Mouse (Mus musculus) MEL-GATA-1-ER (cell line): ENCODE measurements around the gene Eea1.

Experiments
- DNase-seq: peaks from one replicate; pipeline ENCODE4 v3.0.0-alpha.2; 2012; ENCODE audit warnings: low read depth; ENCODE audit errors: extremely low read depth

The Eea1 gene

DNA sequence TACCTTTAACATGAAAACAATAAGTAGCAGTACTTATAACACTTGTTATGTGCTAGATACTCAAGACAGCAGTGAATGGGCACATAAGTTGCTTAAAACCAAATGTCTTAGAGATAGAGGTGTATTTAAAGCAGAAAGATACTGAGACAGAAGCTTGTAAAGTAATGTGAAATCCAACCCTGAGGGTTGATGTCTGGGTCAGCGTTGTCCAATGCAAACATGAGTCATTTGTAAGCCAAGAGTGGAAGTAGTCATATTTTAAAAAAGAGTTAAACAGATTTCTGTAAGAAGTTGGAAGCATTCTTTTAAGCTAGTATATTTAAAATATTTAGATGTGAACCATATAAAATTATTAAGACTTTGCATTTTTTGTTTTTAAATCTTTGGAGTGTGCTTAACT, 4.6 kb downstream of the Eea1 start:
- no peak for DNase-seq

DNA sequence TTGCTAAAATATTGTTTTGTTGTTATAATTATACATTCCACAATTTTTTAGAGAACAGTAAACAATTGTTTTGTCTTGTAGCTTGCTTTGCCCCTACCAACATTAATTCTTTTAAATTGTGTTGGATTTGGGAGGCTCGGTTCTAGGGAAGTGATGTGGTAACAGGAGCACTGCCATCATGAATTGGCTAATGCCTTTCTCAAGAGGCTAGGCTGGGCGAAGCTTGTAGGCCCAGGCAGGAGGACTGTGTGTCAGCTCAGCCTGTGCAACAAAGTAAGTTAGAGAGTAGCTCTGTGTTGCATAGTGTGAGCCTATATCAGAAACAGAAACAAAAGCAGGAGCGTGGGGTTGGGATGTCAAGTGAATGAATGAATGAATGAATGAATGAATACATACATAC, 9.0 kb downstream of the Eea1 start:
- no peak for DNase-seq

DNA sequence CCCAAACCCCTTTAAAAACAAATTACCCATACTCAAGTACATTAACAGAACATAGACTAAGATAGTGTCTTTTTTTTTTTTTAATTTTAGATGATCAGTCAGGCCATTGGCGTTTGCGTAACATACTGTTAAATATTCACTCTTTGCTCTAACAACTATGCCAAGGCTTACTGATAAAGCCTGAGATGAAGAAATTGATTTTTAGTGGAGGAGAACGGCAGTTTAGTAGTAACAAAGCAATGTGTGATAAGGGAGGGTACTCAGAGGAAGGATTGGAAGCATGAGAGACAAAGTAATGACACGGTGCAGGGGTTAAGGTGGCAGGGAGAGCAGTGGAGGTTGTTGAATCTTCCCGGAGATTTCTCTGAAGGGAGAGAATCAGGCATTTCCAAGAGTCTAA, 9.7 kb downstream of the Eea1 start:
- no peak for DNase-seq

DNA sequence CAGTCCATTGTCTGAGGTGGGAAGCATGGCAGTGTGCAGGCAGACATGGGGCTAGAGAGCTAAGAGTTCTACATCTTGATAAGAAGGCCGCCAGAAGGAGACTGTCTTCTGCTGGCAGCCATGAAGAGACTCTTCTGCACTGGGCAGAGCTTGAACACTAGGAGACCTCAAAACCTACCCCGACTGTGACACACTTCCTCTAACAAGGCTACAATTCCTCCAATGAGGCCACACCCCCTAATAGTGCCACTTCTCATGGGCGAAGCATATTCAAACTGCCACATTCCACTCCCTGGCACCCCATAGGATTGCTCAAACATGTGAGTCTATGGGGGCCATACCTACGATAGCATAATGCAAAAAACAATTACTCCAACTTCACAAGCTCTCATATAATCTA, 10.3 kb downstream of the Eea1 start:
- DNase-seq = no peak

DNA sequence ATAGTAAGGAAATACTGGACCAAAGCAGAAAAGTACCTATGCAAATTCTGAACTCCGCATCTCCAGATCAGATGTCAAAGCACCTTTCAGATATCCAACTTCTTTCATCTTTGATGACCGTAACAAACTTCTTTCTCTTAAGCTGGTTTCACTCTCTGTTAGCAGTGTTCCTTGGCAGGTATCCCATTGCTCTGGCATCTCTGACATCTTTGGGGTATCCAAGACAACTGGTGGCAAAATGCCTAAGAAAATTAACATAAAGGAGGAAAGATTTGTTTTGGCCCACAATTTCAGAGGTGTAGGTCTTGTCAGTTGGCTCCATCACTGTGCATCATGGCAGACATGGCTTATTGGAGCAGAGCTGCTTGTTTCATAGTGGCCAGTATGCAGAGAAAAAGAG, 10.9 kb downstream of the Eea1 start:
- DNase-seq = no peak

DNA sequence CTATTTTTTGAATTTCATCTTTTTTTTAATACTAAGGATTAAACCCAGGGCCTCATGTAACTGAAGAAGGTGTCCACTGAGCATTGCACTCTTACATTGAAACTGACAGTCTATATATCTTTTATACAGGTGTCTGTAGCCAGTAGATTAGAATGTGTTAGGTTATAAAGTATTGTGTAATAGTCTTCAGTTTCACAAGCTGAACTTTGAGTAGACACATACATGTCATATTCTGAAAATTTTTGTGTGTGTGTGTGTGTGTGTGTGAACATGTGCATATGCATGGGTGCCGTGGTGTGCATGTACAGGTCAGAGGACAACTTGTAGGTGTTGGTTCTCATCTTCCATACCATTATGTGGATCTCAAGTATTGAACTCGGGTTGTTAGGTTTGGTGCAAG, 16.2 kb downstream of the Eea1 start:
- DNase-seq = no peak

DNA sequence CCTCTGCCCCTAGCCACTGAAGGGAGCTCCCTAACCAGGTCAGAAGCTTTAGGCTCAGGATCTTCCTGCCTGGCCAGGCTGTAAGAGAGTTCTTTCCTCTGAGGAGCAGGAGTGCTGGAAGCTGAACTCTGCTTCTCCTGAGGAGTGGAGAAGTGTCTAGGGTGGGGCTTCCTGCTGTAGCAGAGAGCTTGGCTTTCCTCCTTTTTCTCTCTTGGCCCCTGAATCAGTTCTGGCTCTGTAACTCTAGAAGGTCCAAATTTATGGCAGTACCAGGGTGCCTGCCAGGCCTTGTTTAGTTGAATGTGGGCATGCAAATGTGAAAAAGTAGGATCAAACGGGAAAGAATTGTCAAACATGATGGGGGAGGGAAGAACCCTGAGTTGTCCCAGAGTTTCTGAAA, 17.1 kb downstream of the Eea1 start:
- no peak for DNase-seq

DNA sequence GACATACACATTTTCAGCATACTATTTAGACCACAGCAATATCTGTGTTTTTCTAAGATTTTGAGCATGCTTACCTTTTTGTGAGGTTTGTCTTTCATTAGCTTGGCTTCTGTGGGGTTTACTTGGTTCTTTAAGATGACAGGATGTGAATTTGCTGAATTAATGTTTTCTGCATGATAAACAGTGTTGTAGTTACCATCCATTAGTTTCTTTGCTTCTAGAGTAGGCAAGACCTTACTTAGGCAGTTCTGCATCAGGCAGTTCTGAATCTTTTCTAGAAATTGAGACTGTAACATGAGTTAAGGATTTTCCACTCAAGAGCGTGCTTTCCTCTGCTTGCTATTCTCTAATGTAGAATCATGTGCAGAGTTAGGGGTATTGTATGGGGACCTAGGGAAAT, 24.2 kb downstream of the Eea1 start:
- DNase-seq = no peak

DNA sequence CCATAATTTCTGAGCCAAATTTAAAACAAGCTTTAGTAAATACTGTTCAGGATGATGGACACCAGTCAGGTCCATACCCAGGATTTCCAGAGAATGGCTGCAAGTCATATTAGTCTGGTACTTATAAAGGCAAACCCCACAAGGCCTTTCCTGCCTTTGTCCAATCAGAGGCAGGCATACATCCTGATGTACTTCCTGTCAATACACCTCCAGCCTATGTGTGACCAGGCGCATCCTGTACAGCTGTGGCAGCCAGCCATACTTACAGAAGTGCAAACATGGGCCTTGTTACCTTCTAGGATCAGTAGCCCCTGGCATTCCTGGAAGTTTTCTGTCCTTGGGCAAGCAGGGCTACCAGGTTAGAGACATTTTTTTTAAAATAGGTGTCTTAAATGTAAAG, 29.2 kb downstream of the Eea1 start:
- no peak for DNase-seq

DNA sequence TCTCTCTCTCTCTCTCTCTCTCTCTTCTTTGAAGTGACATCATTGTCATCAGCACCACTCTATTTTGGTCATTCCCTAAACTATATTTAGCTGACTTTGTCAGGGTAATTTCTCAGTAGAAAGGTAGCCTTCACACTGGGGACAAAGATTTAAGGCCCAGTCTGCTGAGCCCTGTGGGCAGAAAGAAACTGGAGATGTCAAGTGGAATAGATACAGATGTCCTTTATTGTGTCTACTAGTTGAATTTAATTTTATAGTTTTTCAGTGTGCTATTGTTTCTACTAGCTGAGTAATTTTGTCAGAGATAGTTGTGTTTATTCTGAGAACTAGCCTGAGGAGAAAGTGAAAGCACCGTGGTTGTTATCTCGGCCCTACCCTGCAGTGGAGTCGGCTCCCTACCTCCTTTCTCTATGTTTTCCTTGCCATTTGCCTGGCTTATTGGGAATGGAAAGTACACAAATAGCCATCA, 30.3 kb downstream of the Eea1 start:
- DNase-seq = peak; percentile 27

DNA sequence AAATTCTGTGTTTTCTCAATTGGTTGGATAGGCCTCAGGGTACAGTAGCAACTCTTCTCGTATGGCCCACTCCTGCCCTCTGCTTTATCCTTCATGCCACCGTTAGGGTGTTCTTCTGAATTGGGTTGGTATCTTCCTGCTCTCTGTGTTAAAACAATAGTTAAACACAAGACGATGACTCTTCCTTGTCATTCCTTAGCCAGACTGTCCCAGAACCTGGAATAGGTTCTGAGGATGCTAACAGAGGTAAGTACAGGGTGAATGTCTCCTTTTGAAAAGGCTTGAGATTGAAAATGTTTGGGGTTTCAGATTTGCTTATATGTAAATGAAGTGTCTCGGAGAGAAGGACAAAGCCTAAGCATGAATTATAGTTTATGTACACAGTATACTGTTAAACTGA, 30.9 kb downstream of the Eea1 start:
- DNase-seq = no peak

DNA sequence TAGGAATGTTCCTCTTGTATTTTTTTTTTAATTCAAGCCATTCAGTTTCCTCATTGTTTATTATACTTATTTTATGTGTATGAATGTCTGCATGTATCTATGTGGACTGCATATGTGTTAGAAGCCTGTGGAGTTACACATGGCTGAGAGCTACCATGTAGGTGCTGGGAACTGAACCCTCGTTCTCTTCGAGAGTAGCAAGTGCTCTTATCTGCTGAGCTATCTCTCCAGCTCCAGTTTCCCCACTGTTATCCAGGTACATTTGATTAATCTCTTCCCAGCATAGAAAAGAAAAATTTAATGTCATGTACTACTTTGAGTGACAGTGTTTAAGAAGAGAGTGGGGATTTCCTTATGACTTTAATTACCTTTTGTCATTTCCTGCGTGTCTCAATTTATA, 31.5 kb downstream of the Eea1 start:
- no peak for DNase-seq

DNA sequence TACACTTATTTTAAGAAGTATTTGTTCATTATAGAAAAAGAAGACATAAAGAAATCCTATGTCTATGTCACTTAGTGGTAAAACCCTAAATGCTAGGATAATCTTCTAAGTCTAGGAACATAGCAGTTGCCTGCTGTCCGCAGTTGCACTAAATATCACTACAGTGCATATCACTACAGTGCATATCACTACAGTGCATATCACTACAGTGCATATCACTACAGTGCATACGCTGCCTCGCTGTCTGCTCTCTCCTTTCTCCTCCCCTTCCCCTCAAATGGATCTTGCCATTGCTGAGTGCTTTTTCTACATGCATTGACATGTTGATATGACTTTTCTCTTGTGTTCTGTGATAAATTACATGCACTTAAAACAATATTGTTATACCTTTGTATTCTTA, 34.0 kb downstream of the Eea1 start:
- DNase-seq = no peak

DNA sequence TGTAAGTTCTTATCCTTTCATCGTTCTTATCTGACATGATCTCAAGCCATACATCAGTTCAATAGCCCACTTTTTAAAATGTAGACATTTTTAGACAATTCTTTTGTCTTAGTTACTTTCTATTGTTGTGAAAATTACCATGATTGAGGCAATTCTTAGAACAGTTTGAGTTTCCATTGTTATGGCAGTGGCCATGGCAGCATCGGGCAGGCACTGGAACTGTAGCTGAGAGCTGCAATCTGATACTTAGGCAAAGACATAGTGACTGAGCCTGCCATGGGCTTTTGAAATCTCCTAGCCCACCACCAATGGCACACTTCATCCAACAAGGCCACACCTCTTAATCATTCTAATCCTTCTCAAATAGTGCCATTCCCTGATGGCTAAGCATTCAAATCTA, 36.3 kb downstream of the Eea1 start:
- DNase-seq = no peak

DNA sequence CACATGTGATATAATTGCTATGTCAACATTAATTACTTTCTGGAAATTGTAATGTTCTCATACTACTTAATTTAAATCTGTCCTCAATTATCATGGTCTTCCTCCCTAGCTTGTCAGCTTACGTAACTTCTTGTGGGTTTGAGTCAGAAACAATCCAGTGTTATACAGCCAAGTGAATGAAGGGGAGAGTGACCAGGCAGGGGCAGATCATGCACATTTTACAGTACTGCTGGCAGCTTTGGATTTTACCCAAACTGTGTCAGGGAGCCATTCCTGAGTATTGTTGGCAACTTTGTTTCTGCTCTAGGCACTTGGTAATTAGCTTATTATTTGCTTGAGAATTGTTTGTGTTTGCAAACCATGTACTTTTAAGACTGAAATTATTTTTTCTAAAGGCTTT, 49.3 kb downstream of the Eea1 start:
- DNase-seq = no peak

DNA sequence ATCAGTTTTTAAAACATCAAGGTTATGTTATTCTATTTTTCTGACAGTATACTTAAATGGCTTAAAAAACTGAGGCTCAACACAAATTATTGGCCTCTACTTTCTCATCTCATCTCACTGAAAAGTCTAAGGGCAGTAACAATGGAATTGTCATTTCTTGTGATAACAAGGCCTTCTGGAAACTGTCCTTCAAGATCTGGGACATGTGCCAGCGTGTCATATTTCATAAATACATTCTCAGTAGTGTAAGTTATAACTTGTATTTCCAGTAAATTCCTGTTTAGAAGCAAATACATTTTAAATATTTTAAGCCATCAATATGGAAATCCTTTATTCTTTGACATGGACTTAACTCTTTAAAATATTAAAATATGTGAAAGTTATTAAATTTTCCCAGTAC, 50.7 kb downstream of the Eea1 start:
- DNase-seq = no peak

DNA sequence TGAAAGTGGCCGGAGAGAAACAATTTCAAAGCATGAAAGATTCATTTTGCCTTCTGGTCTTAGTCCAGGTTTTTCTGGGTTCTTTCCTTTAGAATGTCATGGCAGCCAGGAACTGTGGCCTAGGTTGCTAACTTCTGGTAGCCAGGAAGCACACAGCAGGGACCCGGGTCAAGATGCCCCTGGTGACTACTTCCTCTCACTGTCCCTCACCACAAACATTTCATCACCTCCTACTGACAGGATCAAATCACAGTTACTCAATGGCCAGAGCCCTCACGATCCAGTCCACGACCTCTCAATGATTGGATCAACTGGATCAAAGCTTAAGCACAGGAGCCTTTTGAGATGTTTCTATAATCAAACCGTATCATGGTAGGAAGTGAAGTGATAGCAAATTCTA, 60.5 kb downstream of the Eea1 start:
- DNase-seq = no peak

DNA sequence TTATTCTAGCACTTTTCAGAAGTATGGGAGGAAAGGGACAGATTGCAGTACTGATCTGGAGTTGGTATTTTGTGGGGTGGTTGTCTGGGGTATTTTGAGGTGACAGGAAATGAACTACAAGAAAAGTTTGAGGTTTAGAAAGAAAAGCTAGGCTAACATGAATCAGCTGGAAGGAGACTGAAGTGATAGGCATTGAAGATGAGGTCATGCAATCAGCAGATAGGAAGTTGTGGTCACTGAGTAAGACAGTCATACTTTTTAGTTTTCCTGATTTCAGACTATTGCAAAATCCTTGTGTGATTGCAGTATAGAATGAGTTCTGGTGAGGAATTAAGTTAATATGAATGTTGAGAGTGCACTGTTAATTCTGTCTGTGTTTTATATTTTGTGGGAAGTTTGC, 75.3 kb downstream of the Eea1 start:
- DNase-seq = peak; percentile 1

DNA sequence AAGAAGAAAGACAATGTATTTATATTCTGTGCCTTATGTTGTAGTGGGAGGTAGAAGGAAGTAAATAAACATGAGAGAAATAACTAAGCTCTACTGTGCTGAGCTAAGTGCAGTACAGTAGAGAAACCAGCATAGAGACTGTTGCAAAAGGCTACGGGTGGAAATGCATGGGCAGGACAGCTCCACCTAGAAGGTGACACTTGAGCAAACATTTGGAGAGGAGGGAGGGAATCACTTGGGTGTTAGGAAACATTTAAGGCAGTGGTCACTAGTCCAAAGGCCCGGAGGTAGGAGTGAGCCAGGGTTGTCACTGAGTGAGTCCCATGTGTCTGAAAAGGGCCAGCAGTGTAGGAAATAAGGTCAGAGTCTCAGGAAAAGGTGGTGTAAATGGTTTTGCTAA, 77.0 kb downstream of the Eea1 start:
- no peak for DNase-seq

DNA sequence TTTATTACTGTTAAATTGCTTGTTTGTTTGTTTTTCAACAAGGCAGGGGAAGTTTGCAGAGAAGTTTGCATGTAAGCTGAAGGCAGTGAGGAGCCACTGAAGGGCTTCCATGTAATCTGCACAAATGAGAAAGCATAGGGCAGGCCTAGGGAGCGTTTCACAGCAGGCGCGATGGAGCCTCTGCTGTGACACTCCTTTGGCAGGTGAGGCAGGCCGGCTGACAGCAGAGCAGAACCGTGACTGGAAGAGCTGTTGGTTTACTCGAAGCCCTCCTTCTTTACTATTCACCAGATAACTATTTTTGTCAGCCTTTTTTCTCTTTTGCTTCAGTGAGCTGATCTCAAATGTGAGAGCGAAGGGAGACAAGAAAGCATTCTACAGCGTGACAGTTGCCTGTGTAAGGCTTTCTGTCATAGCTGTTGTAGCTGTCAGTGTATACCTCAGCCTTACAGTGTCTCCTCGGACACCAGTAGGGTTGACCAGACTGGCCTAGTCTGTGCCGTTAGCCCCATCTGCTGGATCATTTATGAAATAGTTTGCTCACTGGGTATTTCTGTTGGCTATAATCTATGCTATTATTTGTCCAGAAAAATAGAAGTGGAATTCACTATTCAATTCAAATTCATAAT, 93.0 kb downstream of the Eea1 start:
- peak; percentile 1 for DNase-seq

DNA sequence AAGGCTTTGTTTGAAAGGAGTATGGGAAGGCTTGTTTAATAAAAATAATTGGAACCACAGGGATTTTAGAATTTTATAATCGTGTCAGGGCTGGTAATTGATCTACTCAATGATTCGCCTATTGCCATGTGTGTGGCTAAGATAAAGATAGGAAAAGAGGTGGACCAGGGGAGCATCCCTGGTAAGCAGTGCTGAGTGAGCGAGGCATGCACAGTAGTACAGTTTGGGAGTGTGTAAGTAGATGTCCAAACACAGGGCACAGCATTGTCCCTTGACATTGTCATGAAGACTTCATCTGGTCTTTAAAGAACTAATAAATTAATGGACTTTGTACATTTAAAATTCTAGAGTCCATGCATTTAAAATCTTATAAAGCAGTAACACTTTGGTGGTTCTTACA, 93.7 kb downstream of the Eea1 start:
- no peak for DNase-seq

DNA sequence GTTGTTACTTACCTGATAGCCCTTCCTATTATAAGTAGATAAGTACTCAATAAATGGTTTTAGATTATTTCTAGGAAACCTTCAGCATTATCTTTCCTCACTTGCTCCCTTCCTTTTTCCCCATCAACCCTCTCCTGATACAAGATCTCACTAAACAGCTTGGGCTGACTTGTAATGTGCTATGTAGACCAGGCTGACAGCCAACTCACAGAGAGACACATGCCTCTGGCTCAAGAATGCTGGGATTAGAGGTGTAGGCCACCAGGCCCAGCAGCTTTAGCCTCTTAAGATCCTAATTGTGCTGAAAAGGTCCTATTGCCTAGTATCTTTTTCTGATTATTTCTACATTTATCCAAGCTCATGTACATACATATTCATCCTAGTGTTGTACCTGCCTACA, 95.5 kb downstream of the Eea1 start:
- no peak for DNase-seq

DNA sequence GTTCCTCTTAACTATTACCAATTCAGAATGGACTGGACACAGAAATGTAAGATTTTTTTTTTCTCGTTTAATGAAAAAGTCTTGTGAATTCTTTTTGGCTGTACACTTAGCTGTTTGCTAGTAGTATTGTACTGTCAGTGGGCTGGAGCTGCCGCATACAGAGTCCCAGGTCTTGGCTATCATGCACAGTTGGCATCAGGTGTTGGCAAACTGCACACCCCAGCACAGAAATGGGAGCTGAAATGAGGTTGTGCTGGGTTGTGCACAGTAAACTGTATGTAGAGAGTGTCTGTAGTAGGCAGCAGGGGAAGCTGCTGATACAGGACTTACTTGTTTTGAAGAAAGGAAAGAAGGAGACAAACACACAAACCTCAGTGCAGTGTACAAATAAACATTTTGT, 103.8 kb downstream of the Eea1 start:
- DNase-seq = no peak

DNA sequence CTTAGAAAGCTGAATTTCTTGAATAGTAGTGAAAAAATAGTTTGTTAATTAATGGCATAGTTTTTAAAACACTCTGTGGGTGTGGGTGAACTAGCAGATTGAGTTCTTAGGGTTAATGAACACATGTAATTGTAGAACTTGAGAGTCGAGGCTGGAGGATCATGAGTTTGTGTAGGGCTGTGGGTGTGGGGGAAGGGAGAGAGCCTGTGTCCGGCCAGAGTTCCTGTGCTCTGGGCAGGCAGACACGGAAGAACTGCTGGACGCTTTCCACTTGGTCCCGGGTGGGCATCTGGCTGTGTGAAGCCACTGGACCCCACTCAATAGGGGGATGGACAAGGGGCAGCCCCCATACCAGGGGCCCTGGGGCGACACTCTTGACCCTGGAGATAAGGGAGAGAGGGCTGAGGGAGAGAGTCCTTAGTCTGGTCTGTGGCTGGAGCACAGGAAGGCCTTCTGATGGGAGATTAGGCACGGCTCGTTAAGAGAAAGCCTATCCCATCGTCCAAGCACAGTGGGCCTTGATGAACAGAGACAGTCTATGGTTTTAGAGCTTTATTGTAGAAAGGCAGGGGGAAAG, 107.6 kb downstream of the Eea1 start:
- no peak for DNase-seq
